Mouse (Mus musculus) MEL (cell line): ENCODE results near the gene Kcnn3.

Experiments
- CTCF ChIP-seq, 3 experiments: IDR thresholded peaks in 2 of 3; conservative IDR thresholded peaks in 1 of 3; 2 replicates each; pipeline ENCODE4 v1.5.1; 2011 to 2012; ENCODE audit warnings: low read length in 3 of 3, low read depth in 2 of 3, mild to moderate bottlenecking in 2 of 3, improper control_type of control experiment in 1 of 3, inconsistent platforms in 1 of 3, mixed read lengths in 1 of 3, moderate library complexity in 1 of 3; ENCODE audit not compliant: control insufficient read depth in 1 of 3, insufficient read depth in 1 of 3, poor library complexity in 1 of 3, severe bottlenecking in 1 of 3
- E2F4 ChIP-seq: IDR thresholded peaks from 2 replicates; pipeline ENCODE4 v1.6.1; 2011; ENCODE audit warnings: low read depth, low read length, improper control_type of control experiment, borderline replicate concordance
- GATA1 ChIP-seq: IDR thresholded peaks from 2 replicates; pipeline ENCODE4 v1.6.1; 2011; ENCODE audit warnings: low read depth, low read length, improper control_type of control experiment
- JUND ChIP-seq: IDR thresholded peaks from 2 replicates; pipeline ENCODE4 v1.6.1; 2011; ENCODE audit warnings: low read depth, mild to moderate bottlenecking, improper control_type of control experiment, low read length
- MAX ChIP-seq: IDR thresholded peaks from 2 replicates; pipeline ENCODE4 v1.6.1; 2011; ENCODE audit warnings: low read length, improper control_type of control experiment
- MYC ChIP-seq: IDR thresholded peaks from 2 replicates; pipeline ENCODE4 v1.6.1; 2011; ENCODE audit warnings: low read depth, mild to moderate bottlenecking, low read length, improper control_type of control experiment, moderate library complexity
- POLR2AphosphoS5 ChIP-seq: IDR thresholded peaks from 2 replicates; pipeline ENCODE4 v1.6.1; 2012; ENCODE audit warnings: low read depth, borderline replicate concordance, mild to moderate bottlenecking, inconsistent platforms, low read length, moderate library complexity, mixed read lengths
- TAL1 ChIP-seq: IDR thresholded peaks from 2 replicates; pipeline ENCODE4 v1.6.1; 2012; ENCODE audit warnings: mild to moderate bottlenecking, inconsistent platforms, low read length, moderate library complexity, mixed read lengths
- ZC3H11A ChIP-seq: IDR thresholded peaks from 2 replicates; pipeline ENCODE4 v1.6.1; 2012; ENCODE audit warnings: low read depth, mild to moderate bottlenecking, inconsistent platforms, low read length, improper control_type of control experiment
- ZNF384 ChIP-seq: IDR thresholded peaks from 2 replicates; pipeline ENCODE4 v1.6.1; 2012; ENCODE audit warnings: low read depth, mild to moderate bottlenecking, inconsistent platforms, low read length, improper control_type of control experiment

GRCm38 (mm10) chr3:89672573-89673317 is 152.8 kb downstream of the Kcnn3 start:
- no peak for TF ChIP-seq POLR2AphosphoS5
- TF ChIP-seq GATA1 = no peak
- TF ChIP-seq TAL1 = no peak
- TF ChIP-seq JUND = no peak
- no peak for TF ChIP-seq CTCF (IDR thresholded peaks at IDR 0.05 in 2 of 3, conservative IDR thresholded peaks at IDR 0.05 in 1 of 3; ENCODE audit: control insufficient read depth in 1 of 3, insufficient read depth in 1 of 3, low read depth in 2 of 3, low read length in 3 of 3, poor library complexity in 1 of 3, severe bottlenecking in 1 of 3)
- TF ChIP-seq E2F4 = no peak
- no peak for TF ChIP-seq MYC
- TF ChIP-seq ZNF384 = no peak
- no peak for TF ChIP-seq ZC3H11A
- TF ChIP-seq MAX = no peak
